Mouse (Mus musculus) gastrocnemius, adult 2 months (tissue): ENCODE measurements at regions not wholly inside any gene's neighbourhood (a gene's known extent, or its start where the extent isn't known, plus 50 kb on each side); places are given as distances from the start of the nearest gene placed in this dataset.

Source experiments
- DNase-seq: peaks from one replicate; pipeline ENCODE4 v3.0.0; 2022
- H3K27ac ChIP-seq: fragments of 200-600 bp; 2 replicates; pipeline ENCODE4 v1.8.1; 2022; ENCODE audit warnings: mild to moderate bottlenecking
- H3K4me3 ChIP-seq: fragments of 200-600 bp; 2 replicates; pipeline ENCODE4 v1.8.1; 2022; ENCODE audit warnings: mild to moderate bottlenecking, moderate library complexity
- CTCF ChIP-seq: fragments of 200-600 bp; IDR thresholded peaks from 2 replicates; pipeline ENCODE4 v1.8.1; 2022; ENCODE audit warnings: antibody characterized with exemption, mild to moderate bottlenecking, moderate library complexity
- intact Hi-C: fragments of 180-260 bp; cut with DNase I; formaldehyde crosslinking; loops from one replicate; pipeline ENCODE4 v1.15.1; 2025

DNA sequence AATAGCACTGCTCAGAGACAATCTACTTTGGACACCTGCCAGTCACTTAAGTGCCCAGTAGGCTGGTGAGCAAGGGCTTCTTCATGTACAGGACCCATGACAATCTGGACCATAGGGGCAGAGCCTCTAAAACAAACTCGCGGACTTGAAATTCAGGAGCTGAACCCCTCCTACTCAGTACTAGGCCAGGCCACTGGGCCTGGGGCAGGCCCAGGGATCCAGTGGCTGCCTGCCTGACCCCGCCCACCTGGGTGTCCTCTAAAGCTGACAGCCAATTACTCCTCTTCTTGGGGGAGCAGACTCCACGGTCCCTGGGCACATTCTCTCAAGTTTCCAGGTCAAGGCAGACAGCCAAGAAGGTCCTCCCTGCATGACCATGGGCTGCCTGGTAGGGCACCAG is 78.3 kb upstream of the A730046J19Rik start:
- no peak for DNase-seq
- intact Hi-C loops, result no loop called here
- Histone ChIP-seq H3K27ac (no peak overlapping the region), H3K4me3 (no peak overlapping the region)
- no peak for TF ChIP-seq CTCF

DNA sequence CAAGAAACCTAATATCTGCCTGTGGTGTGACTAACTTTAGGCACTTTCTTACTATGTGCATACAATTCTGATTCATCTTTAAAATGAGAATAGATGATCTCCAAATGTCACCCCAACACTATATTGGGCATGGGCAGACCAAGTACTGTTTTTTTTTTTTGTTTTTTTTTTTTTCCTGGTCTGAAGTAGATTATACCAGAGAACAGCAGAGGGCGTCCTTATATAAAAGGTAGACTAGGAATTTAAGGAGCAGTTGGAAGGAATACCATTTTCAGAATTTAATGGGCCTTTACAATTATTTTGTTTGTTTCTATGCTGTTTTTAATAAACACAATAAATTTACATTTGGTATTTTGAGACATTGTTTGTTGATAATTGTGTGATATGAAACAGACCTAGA is 72.3 kb upstream of the A730046J19Rik start:
- no peak for DNase-seq
- Histone ChIP-seq H3K4me3 (no peak overlapping the region), H3K27ac (no peak overlapping the region)
- intact Hi-C loops, result no loop called here
- TF ChIP-seq CTCF, result peak; percentile 20; the same call in 1 of the 2 replicates

DNA sequence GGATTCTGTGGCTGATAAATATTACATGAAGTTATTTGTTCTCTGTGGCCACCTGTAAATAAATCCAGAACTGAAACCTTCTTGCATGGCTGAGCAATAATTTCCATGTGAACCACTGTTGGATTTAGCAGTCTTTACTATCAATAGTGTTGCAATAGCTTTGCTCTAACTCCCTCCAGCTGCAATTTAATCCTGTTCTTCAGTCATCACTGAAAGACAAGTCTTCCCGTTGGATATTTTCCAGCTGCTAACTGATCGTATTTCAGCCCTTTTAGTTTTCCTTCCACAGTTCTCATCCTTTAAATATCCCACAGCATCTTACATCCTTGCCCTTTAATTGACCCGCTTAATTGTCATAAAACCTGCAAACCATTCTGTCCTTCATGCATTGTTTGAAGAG is 55.3 kb upstream of the A730046J19Rik start:
- H3K4me3 ChIP-seq, result no peak overlapping the region
- no peak for DNase-seq
- intact Hi-C loops, result no loop called here
- H3K27ac ChIP-seq, result no peak overlapping the region
- no peak for TF ChIP-seq CTCF
